Mouse (Mus musculus) brain, embryonic 18.5 days (tissue): ENCODE measurements around the gene Zfhx3.

ENCODE experiments used
- DNase-seq: peaks from one replicate; pipeline ENCODE4 v3.0.0-alpha.2; 2012; ENCODE audit warnings: low read depth, low spot score

Zfhx3 gene

GRCm38 (mm10) chr8:108848484-108848883 lies 906.0 kb downstream of the Zfhx3 start:
- DNase-seq, result no peak

DNA sequence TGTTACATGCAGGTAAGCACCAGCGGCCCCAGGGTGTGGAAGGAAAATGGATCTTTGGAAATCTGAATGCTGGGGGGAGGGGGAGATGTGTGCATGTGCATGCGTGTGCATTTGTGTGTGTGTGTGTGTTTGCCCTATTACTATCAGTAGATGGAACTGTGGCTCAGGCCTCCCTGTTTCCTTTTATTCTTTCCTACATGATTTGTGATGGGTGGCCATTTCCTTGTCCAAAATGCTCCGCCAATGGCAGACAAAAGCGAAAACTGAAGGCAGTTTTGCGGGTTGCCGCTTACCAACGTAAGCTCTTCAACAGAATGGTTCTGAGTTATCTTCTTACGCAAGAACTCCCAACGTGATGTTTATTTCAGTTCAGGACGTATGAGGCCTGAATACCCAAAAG lies 910.6 kb downstream of the Zfhx3 start:
- DNase-seq, result no peak

DNA sequence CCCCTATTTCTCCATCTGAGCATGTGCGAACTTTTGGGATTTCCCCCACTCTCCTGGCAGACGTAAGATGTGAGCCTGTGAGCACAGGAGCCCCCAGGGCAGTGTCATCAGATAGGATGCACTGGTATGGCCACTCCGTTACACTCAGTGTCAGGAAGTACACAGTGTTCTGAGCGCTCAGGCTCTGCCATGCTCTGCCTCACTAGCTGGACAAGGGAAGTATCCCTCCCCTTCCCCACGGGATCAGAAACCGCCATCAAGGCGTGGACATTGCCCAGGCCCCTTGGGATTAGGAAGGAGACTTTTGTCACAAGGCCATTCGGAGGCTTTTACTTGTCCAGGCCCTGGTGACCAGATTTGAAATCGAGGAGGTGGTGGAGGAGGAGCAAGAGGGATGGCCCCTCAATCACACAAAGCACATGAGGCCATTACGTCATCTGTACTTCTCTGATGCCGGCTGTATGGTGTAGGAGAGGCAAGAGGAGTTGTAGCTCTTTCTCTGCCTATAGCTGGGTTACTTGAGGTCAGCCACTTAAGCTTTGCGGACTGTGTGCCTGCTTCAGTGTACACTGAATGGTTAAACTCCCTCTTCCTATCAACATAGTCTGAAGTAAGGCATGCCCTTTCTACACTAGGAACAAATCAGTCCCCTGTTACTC lies 912.1 kb downstream of the Zfhx3 start:
- no peak for DNase-seq

DNA sequence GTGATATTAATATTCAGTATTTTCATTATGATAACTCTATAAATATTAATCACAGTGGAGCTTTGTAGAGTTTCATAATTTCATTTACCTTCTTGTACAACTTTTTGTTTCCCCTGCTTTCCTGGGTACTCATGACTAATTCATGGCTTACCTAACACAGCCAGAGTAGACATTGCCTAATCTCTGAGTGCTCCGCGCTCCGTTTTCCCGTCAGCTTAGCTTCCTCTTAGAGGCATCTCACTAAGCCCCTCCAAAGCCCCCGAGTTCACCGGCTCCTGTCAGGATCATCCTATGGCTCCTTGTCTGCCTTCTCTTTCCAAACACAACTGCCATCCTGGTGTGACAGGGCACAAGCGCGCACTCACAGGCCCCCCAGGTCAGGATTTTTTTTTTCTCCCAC lies 916.6 kb downstream of the Zfhx3 start:
- DNase-seq, result no peak

DNA sequence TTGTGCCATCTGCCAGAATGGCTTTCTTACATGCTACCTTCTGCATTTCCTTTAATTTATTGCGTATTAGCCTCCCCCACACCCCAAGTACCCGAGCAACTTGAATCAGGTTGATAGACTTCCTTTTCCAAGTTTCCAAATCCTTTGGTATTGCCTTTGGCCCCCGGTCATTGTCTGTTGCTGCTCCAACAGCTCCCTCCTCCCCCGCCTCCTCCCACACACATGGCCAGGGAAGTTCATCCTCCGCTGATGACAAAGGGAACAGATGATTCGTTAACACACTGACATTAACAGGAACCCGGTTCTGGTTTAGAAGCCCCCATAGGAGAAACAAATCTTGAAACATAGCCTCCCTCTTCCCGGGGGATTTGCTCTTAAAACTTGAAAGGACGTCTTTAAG lies 917.5 kb downstream of the Zfhx3 start:
- no peak for DNase-seq

DNA sequence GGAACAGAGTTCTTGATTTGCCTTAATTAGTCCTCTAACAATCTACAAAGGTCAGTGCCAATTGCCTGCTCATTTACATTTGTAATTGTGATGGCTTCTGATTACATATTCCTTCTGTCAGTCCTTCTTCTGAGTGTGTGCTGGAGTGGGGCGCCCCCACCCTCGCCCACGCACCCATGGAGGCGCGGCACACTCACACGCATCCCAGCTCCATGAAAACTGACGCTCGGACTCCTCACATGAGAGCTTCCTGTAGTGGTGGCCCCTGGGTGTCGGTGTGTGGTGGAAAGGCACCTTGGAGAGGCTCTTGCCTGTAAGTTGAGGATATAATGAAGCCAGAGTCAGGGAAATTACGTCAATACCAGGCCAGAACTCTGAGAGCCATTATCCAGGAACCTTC lies 921.0 kb downstream of the Zfhx3 start:
- no peak for DNase-seq

DNA sequence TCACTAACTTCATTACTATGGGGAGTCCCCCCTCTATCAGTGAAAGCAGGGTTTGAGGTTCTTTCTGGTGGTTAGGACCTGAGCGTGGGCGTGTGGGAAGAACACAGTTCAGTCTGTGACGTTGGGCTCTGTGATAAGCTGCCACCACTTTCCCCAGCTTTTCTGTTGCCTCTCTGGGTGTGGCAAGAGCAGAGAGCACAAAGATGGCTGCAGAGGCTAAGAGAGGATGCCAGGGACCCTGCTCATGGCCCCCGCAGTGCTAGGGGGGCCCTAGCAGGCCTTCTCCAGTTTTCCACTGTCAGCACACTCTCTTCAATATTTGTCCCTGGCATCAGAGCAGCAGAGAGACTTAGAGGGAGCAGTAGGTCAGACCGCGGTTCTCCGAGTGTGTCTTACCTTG lies 924.0 kb downstream of the Zfhx3 start:
- DNase-seq, result no peak

- no peak for DNase-seq
Measured at GRCm38 (mm10) chr8:108867482-108868258, 925.2 kb downstream of the Zfhx3 start.

DNA sequence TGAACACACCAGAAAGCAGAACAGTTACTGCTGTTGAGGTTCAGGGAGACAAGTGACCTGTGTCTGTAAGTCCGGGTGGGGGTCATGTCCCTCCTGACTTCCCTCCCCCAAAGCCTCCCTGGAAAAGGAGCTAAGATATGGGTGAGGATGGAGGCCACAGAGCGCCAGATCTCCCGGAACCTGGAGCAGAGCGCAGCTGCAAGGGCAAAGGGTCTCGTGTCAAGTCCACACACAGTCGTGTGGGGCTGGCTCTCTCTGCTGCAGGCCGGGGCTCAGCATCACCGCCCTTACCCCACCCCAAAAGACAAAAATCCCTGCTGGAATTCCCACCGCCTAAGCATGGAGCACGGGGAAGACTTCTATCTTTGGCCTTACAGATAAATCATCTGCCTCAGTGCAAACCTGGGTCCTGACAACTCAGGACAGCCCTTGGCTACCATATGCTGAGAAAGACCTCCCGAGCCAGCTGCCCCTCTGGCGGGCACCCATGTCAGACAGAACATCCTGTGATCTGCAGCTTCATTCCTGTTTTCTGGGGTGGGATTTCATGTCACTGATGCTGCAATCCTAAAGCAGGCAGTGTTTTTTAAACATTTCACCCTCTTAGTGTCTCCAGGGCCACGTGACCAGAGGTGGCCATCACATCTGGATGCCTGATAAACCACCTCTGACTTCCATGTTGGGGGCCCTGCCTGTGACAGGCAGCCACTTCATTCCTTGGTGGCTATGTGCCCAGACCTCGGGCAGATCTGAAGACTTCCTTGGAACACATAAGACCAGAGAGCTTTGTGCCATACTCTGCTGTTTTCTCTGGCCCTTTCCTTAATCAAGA lies 926.0 kb downstream of the Zfhx3 start:
- DNase-seq, result no peak

DNA sequence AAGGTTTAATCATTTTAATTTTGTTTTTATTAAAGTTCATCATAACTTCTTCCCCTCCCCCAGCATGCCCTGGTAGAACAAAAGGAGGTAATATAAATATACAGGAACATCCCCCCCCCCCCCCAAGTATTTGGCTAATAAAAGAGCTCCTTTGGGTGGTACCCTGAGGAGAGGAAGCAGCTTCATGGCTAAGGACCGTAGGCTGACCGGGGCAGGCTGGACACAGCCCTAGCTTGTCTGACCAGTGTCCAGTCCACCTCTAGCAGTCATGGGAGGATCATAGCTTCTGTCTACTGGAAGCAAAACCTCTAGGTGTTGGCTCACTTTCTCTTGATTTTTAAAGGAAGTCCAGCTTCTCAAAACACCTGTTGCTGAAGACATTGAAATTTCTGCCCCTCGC lies 927.0 kb downstream of the Zfhx3 start:
- no peak for DNase-seq

GRCm38 (mm10) chr8:108869935-108870334 lies 927.5 kb downstream of the Zfhx3 start:
- DNase-seq, result no peak

DNA sequence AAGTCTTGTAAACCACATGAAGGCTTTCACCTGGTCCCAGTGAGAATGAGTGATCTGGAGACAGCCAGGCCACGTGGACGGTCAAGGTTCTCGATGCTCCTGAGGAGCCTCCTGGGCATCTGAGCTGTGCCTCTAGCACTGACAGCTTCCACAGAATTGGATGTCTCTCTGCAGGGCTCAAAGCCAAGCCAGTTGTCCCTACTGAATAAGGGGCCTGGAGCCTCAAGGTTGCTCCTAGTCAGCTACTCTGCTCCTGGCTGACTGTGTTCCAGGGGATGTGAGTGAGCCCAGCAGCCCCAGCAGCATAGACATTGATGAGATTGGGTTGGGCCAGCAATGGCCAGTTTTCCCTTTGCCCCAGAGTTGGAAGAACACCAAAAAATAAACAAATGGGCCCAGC lies 927.9 kb downstream of the Zfhx3 start:
- DNase-seq, result no peak

GRCm38 (mm10) chr8:108875722-108876121 lies 933.3 kb downstream of the Zfhx3 start:
- DNase-seq, result no peak

GRCm38 (mm10) chr8:108880101-108880500 lies 937.7 kb downstream of the Zfhx3 start:
- no peak for DNase-seq

DNA sequence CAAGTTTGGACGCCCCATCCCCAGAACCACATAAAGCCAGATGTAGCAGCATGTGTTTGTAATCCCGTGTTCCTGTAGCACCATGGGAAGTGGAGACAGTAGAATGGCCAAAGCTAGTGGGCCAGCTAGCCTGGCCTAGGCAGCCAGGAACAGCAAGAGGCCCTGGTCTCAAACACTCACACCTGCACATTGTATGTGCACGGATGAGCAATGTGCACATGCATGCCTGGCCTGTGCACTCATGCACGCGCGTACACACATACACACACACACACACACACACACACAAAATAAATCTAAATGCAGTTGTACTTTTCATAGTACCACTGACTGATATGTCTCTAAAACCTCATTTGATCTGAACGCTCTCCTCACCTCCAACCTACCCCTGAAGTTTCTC lies 938.9 kb downstream of the Zfhx3 start:
- DNase-seq, result no peak

GRCm38 (mm10) chr8:108882073-108882472 lies 939.6 kb downstream of the Zfhx3 start:
- DNase-seq, result no peak

GRCm38 (mm10) chr8:108883381-108883780 lies 940.9 kb downstream of the Zfhx3 start:
- no peak for DNase-seq

- DNase-seq, result no peak
Measured at GRCm38 (mm10) chr8:108884947-108885346, 942.5 kb downstream of the Zfhx3 start.

DNA sequence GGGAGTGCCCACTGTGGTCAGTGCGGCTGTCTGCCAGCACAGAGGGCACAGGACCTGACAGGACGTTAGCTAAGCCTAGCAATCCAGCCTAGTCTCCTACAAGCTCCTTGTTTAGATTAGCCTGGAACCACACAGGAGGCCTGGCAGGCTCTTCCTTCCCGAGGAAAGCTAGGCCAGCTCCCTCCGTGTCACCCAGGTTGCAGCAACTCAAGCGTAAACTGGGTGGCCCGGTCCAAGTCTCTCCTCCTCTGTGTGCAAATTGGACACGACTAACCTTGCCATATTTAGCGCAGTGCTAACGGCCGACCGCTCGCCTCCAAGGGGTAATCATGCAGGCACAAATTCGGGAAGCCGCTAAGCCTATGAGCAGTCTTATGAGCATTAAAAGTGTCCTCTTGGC lies 943.0 kb downstream of the Zfhx3 start:
- DNase-seq, result no peak

GRCm38 (mm10) chr8:108885861-108886260 lies 943.4 kb downstream of the Zfhx3 start:
- no peak for DNase-seq

- DNase-seq, result no peak
Measured at GRCm38 (mm10) chr8:108886599-108887255, 944.3 kb downstream of the Zfhx3 start.

DNA sequence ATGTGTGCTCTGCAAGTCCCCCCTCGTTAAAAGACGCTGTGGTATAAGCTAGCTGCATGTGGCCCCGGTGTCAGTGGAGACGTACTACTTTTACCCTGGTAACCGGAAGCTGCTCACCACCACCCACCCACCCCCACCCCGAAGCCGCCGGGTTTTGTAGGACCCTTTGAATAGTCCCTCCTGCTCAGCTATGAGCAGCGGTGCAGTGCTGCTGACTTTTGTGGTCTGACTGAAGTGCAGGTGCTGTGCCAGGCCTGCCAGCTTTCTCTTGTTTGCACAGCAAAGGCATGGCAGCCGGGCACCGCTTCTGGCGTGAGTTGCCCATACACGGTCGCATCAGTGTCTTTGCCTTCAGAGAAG lies 944.8 kb downstream of the Zfhx3 start:
- no peak for DNase-seq
